Comparison of ENCODE assay signal across 8 mouse cellular contexts in the genomic region with DNA sequence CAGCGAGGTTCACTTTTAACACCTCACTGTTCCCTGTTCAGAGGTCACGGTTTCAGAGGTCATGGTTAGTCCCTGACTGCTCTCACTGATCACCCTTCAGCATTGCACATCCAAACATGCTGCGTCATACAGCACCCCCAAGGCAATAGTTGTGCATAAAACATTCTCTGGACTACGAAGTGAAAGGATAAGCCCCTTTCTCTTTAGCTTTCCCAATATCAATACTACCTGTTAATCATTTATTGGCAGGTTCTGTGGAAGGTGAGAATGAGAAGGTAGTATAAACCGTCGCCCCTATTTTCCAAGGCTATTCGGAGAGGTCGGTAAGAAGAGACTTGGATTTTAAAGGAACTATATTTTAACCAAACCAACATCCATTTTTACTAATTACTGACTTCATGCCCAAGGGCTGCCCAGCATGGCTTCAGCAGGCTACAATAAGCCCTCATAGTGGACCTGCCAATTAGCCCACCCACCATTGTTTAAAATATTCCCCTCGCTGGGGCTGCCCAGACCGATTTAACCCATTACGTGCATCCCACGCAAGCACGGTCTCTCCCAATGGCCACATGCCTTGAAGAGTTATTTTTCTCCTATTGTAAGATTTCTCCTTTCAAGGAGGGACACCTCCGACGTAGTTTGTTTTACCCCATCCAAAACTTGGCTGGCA. TPM values are rescaled to one million over a fixed set of nuclear protein-coding genes. Genes with fewer than 3 reads are reported as not detected.
DNase-seq lines count a peak whose midpoint lies in the region; ATAC-seq and TF ChIP-seq lines count a peak whose summit lies in the region.

No protein-coding gene starts in this region.

- H3K36me3 ChIP-seq in ES-Bruce4 (ENCODE audit: control insufficient read depth, insufficient read depth, low read length, poor library complexity, severe bottlenecking): no peaks in the 10 kb centered on the region
- H3K36me3 ChIP-seq in embryonic facial prominence, embryonic 13.5 days: no peaks in the 10 kb centered on the region
- H3K36me3 ChIP-seq in hindbrain, postnatal 0 days (ENCODE audit: insufficient read depth, low read length): no peaks in the 10 kb centered on the region
- H3K36me3 ChIP-seq in lung, embryonic 16.5 days (ENCODE audit: control insufficient read depth, insufficient read depth, low read length): no peaks in the 10 kb centered on the region

- no peak for TF ChIP-seq EP300 in ES-Bruce4 (IDR thresholded peaks at IDR 0.05; ENCODE audit: insufficient read depth, low read depth, low read length)

- TF ChIP-seq POLR2A in ES-Bruce4 (IDR thresholded peaks at IDR 0.05; ENCODE audit: insufficient read depth, low read length): no peak

- WGBS in embryonic facial prominence, embryonic 13.5 days: 11% methylated on average over 15 of the region's 15 CpGs
- 5% methylated on average over 15 of the region's 15 CpGs for WGBS in hindbrain, postnatal 0 days
- 7% methylated on average over 15 of the region's 15 CpGs for WGBS in lung, embryonic 16.5 days

- peak overlapping the region; percentile 68 for H3K4me2 ChIP-seq in embryonic facial prominence, embryonic 13.5 days
- peak overlapping the region; percentile 75 for H3K4me2 ChIP-seq in hindbrain, postnatal 0 days (ENCODE audit: low read depth, low read length)
- peak overlapping the region; percentile 74 for H3K4me2 ChIP-seq in lung, embryonic 16.5 days (ENCODE audit: low read depth, low read length)

- H3K27me3 ChIP-seq in ES-Bruce4 (ENCODE audit: control insufficient read depth, insufficient read depth, low read length, poor library complexity, severe bottlenecking): no peaks in the 10 kb centered on the region
- H3K27me3 ChIP-seq in embryonic facial prominence, embryonic 13.5 days: no peaks in the 10 kb centered on the region
- no peaks in the 10 kb centered on the region for H3K27me3 ChIP-seq in hindbrain, postnatal 0 days (ENCODE audit: insufficient read depth, low read length)
- no peaks in the 10 kb centered on the region for H3K27me3 ChIP-seq in lung, embryonic 16.5 days (ENCODE audit: control insufficient read depth, insufficient read depth, low read depth, low read length)

- H3K27ac ChIP-seq in ES-Bruce4 (ENCODE audit: insufficient read depth, low read length): no peak overlapping the region
- H3K27ac ChIP-seq in embryonic facial prominence, embryonic 13.5 days: no peak overlapping the region
- H3K27ac ChIP-seq in hindbrain, postnatal 0 days: peak overlapping the region; percentile 41; the same call in 1 of the 2 replicates
- no peak overlapping the region for H3K27ac ChIP-seq in lung, embryonic 16.5 days (ENCODE audit: low read length)

- ATAC-seq in embryonic facial prominence, embryonic 13.5 days (ENCODE audit: insufficient number of reproducible peaks, insufficient read depth, low FRiP score, low TSS enrichment, low read depth): no peak
- ATAC-seq in hindbrain, postnatal 0 days: peak; percentile 83
- peak; percentile 77 for ATAC-seq in lung, embryonic 16.5 days (ENCODE audit: low read depth)

- no peak for TF ChIP-seq CTCF in ES-Bruce4 (IDR thresholded peaks at IDR 0.05; ENCODE audit: low read depth, low read length)
- TF ChIP-seq CTCF in hindbrain, postnatal 0 days (IDR thresholded peaks at IDR 0.05; ENCODE audit: low read depth): no peak

- peak overlapping the region; percentile 39 for H3K9ac ChIP-seq in ES-Bruce4 (ENCODE audit: low read depth, poor library complexity, severe bottlenecking)
- H3K9ac ChIP-seq in embryonic facial prominence, embryonic 13.5 days: peak overlapping the region; percentile 79
- H3K9ac ChIP-seq in hindbrain, postnatal 0 days (replicated peaks; ENCODE audit: low read length): peak overlapping the region; percentile 60
- peak overlapping the region; percentile 65 for H3K9ac ChIP-seq in lung, embryonic 16.5 days (ENCODE audit: low read length)

- no peaks in the 10 kb centered on the region for H3K4me1 ChIP-seq in ES-Bruce4 (ENCODE audit: control insufficient read depth, insufficient read depth, low read length)
- H3K4me1 ChIP-seq in embryonic facial prominence, embryonic 13.5 days: peaks cover 5% of the 10 kb centered on the region; the same call in 1 of the 2 replicates
- peaks cover 3% of the 10 kb centered on the region; the same call in 1 of the 2 replicates for H3K4me1 ChIP-seq in hindbrain, postnatal 0 days (ENCODE audit: insufficient read depth, low read length)
- no peaks in the 10 kb centered on the region for H3K4me1 ChIP-seq in lung, embryonic 16.5 days (replicated peaks; ENCODE audit: control insufficient read depth, insufficient read depth, low read length)

- H3K9me3 ChIP-seq in ES-Bruce4 (replicated peaks; ENCODE audit: control insufficient read depth, insufficient read depth, low read length, poor library complexity, severe bottlenecking): no peaks in the 10 kb centered on the region
- no peaks in the 10 kb centered on the region for H3K9me3 ChIP-seq in embryonic facial prominence, embryonic 13.5 days
- H3K9me3 ChIP-seq in hindbrain, postnatal 0 days (ENCODE audit: low read length): no peaks in the 10 kb centered on the region
- H3K9me3 ChIP-seq in lung, embryonic 16.5 days (ENCODE audit: control insufficient read depth, low read length): no peaks in the 10 kb centered on the region

- peak; percentile 32 for DNase-seq in embryo, embryonic 10 days (ENCODE audit: low spot score)
- DNase-seq in embryo, embryonic 9.5 days (ENCODE audit: extremely low spot score): no peak
- DNase-seq in hindbrain, postnatal 0 days (ENCODE audit: low spot score): peak; percentile 31
- peak; percentile 12 for DNase-seq in yolk sac, embryonic 10.5 days (ENCODE audit: low spot score)
- no peak for DNase-seq in ovary, postnatal 10 days (ENCODE audit: low spot score)

- H3K4me3 ChIP-seq in ES-Bruce4 (ENCODE audit: low read depth, low read length): peak overlapping the region; percentile 69
- H3K4me3 ChIP-seq in embryonic facial prominence, embryonic 13.5 days: peak overlapping the region; percentile 69
- peak overlapping the region; percentile 85 for H3K4me3 ChIP-seq in hindbrain, postnatal 0 days (ENCODE audit: low read length)
- peak overlapping the region; percentile 63 for H3K4me3 ChIP-seq in lung, embryonic 16.5 days (ENCODE audit: low read length)

RNA-seq across cellular contexts. Expression of a gene that starts 0.6 kb away (rescaled TPM):
- 5.1 and 6.2 TPM in 2 replicates for polyA plus RNA-seq in ES-Bruce4 (2011; ENCODE audit: insufficient read depth, insufficient read length, low read depth, missing spikeins)
- 4.3 and 6.1 TPM in 2 replicates for polyA plus RNA-seq in embryonic facial prominence, embryonic 13.5 days (2015; fragmentation: Nextera tagmentation; extraction: Ambion mirVana)
- 2.3 and 5.9 TPM in 2 replicates for total RNA-seq in hindbrain, postnatal 0 days (2014; rRNA removed)
- polyA plus RNA-seq in hindbrain, postnatal 0 days (2015; fragmentation: Nextera tagmentation; extraction: Ambion mirVana): 2.0 and 3.5 TPM in 2 replicates
- polyA plus RNA-seq in lung, embryonic 16.5 days (2015; fragmentation: Nextera tagmentation; extraction: Ambion mirVana): 5.0 TPM in 2 replicates

RNA-seq across cellular contexts. Expression of a gene that starts 21.4 kb away (rescaled TPM):
- not detected in 2 replicates for polyA plus RNA-seq in ES-Bruce4 (2011; ENCODE audit: insufficient read depth, insufficient read length, low read depth, missing spikeins)
- polyA plus RNA-seq in embryonic facial prominence, embryonic 13.5 days (2015; fragmentation: Nextera tagmentation; extraction: Ambion mirVana): 0.40 TPM in 1 of 2 replicates, not detected in the other
- total RNA-seq in hindbrain, postnatal 0 days (2014; rRNA removed): 0.32 and 1.5 TPM in 2 replicates
- 3.2 and 4.2 TPM in 2 replicates for polyA plus RNA-seq in hindbrain, postnatal 0 days (2015; fragmentation: Nextera tagmentation; extraction: Ambion mirVana)
- not detected in 2 replicates for polyA plus RNA-seq in lung, embryonic 16.5 days (2015; fragmentation: Nextera tagmentation; extraction: Ambion mirVana)

Comparison
In these comparisons a context has a peak if more than half of its experiments do, and no peak if none do; other contexts are left out.
1. DNase-seq: peak in embryo, embryonic 10 days (single experiment), hindbrain, postnatal 0 days (single experiment) and yolk sac, embryonic 10.5 days (single experiment); none in embryo, embryonic 9.5 days (single experiment) and ovary, postnatal 10 days (single experiment).
2. Peak in every context shown above with its lines, with median percentiles within 50 percentile points of each other: H3K4me3 ChIP-seq, H3K9ac ChIP-seq and H3K4me2 ChIP-seq.